Comparison of ENCODE assay signal across 25 mouse cellular contexts in genomic region chr4:107738776-107739175, GRCm38 (mm10). TPM values are rescaled to one million over a fixed set of nuclear protein-coding genes. Genes with fewer than 3 reads are reported as not detected.
DNase-seq lines count a peak whose midpoint lies in the region; ATAC-seq and TF ChIP-seq lines count a peak whose summit lies in the region.
"Had no signal": no experiment of that assay in that cellular context is flagged by ENCODE, and none has a peak within 500 bp of the region (broad histone marks: within the 10 kb centered on the region; RNA-seq: fewer than 3 reads in every experiment).

No protein-coding gene starts in this region.

- H3K36me3 ChIP-seq in hindbrain, embryonic 10.5 days: no peaks in the 10 kb centered on the region
- no peaks in the 10 kb centered on the region for H3K36me3 ChIP-seq in hindbrain, postnatal 0 days (ENCODE audit: insufficient read depth, low read length)
- H3K36me3 ChIP-seq: embryonic facial prominence, embryonic 15.5 days; heart, embryonic 12.5 days; limb, embryonic 12.5 days; liver, embryonic 15.5 days; neural tube, embryonic 15.5 days had no signal

- peak overlapping the region; percentile 46; the same call in 1 of the 2 replicates for H3K27ac ChIP-seq in hindbrain, embryonic 10.5 days
- no peak overlapping the region for H3K27ac ChIP-seq in hindbrain, postnatal 0 days
- H3K27ac ChIP-seq: embryonic facial prominence, embryonic 15.5 days; limb, embryonic 12.5 days; liver, embryonic 15.5 days; neural tube, embryonic 15.5 days had no signal

- H3K27me3 ChIP-seq in hindbrain, embryonic 10.5 days (ENCODE audit: insufficient read depth, poor library complexity, severe bottlenecking): peaks cover 47% of the 10 kb centered on the region
- H3K27me3 ChIP-seq in hindbrain, postnatal 0 days (ENCODE audit: insufficient read depth, low read length): no peaks in the 10 kb centered on the region; the same call in 1 of the 2 replicates
- H3K27me3 ChIP-seq: embryonic facial prominence, embryonic 15.5 days had no signal

- peaks cover 30% of the 10 kb centered on the region for H3K4me1 ChIP-seq in hindbrain, embryonic 10.5 days (replicated peaks)
- no peaks in the 10 kb centered on the region for H3K4me1 ChIP-seq in hindbrain, postnatal 0 days (ENCODE audit: insufficient read depth, low read length)
- H3K4me1 ChIP-seq: heart, embryonic 12.5 days; liver, embryonic 15.5 days had no signal

- H3K4me2 ChIP-seq in hindbrain, postnatal 0 days (ENCODE audit: low read depth, low read length): no peak overlapping the region
- H3K4me2 ChIP-seq: embryonic facial prominence, embryonic 15.5 days; heart, embryonic 12.5 days; limb, embryonic 12.5 days; liver, embryonic 15.5 days; neural tube, embryonic 15.5 days had no signal

- no peaks in the 10 kb centered on the region for H3K9me3 ChIP-seq in hindbrain, embryonic 10.5 days
- H3K9me3 ChIP-seq in hindbrain, postnatal 0 days (ENCODE audit: low read length): no peaks in the 10 kb centered on the region
- H3K9me3 ChIP-seq: embryonic facial prominence, embryonic 15.5 days; heart, embryonic 12.5 days; limb, embryonic 12.5 days; liver, embryonic 15.5 days; neural tube, embryonic 15.5 days had no signal

- H3K4me3 ChIP-seq in hindbrain, embryonic 10.5 days: no peak overlapping the region
- no peak overlapping the region for H3K4me3 ChIP-seq in hindbrain, postnatal 0 days (ENCODE audit: low read length)
- H3K4me3 ChIP-seq: embryonic facial prominence, embryonic 15.5 days; heart, embryonic 12.5 days; limb, embryonic 12.5 days; liver, embryonic 15.5 days; myocyte; neural tube, embryonic 15.5 days had no signal

- 87% methylated on average over 9 of the region's 9 CpGs for WGBS in hindbrain, embryonic 10.5 days
- WGBS in hindbrain, postnatal 0 days: 72% methylated on average over 9 of the region's 9 CpGs

- no peak for ATAC-seq in hindbrain, postnatal 0 days
- peak; percentile 17 for ATAC-seq in granulocyte monocyte progenitor cell, adult 5-6 weeks (replicated peaks; ENCODE audit: poor library complexity, severe bottlenecking)
- ATAC-seq in CD4-positive, CD25-positive, alpha-beta regulatory T cell, adult 4 months: no peak

- peak; percentile 11 for DNase-seq in cerebellum, adult 9-10 months
- DNase-seq in cerebellum, adult 8-10 months: no peak
- no peak for DNase-seq in hindbrain, embryonic 10.5 days (ENCODE audit: low spot score)
- DNase-seq in hindbrain, postnatal 0 days (ENCODE audit: low spot score): no peak
- DNase-seq in cerebellum, postnatal 14 days: peak; percentile 84 to 85
- DNase-seq in ovary, postnatal 36 days (ENCODE audit: low spot score): no peak
- DNase-seq: adrenal gland, postnatal 36 days; kidney, adult 11 months; midbrain, embryonic 14.5 days; right cerebral cortex, postnatal 14 days; thymus, postnatal 4 days had no signal

- TF ChIP-seq CTCF in hindbrain, postnatal 0 days (IDR thresholded peaks at IDR 0.05; ENCODE audit: low read depth): no peak

- H3K9ac ChIP-seq in hindbrain, postnatal 0 days (replicated peaks; ENCODE audit: low read length): no peak overlapping the region
- H3K9ac ChIP-seq: embryonic facial prominence, embryonic 15.5 days; heart, embryonic 12.5 days; limb, embryonic 12.5 days; liver, embryonic 15.5 days; neural tube, embryonic 15.5 days had no signal

RNA-seq across cellular contexts. Expression of gene Dmrtb1, which starts 54.7 kb away (rescaled TPM):
- 8.2 and 23.2 TPM in 2 replicates for polyA plus RNA-seq in hindbrain, embryonic 10.5 days (2016; fragmentation: Nextera tagmentation; extraction: Ambion mirVana)
- 4.5 and 8.1 TPM in 2 replicates for total RNA-seq in hindbrain, postnatal 0 days (2014; rRNA removed)
- 9.6 and 12.2 TPM in 2 replicates for polyA plus RNA-seq in hindbrain, postnatal 0 days (2015; fragmentation: Nextera tagmentation; extraction: Ambion mirVana)
- 1.7 TPM in 1 of 2 replicates, not detected in the other for total RNA-seq in granulocyte monocyte progenitor cell, adult 5-6 weeks (2014; fragmentation: Nextera tagmentation)
- total RNA-seq in granulocyte monocyte progenitor cell, adult 5-6 weeks (2017): 0.46 TPM in 1 of 2 replicates, not detected in the other
- polyA plus RNA-seq in CD4-positive, CD25-positive, alpha-beta regulatory T cell, adult 4 months (2017; shearing (Covaris generic)): not detected
- total RNA-seq: adrenal gland, postnatal 36 days; CH12.LX; gastrocnemius, adult 18-20 months; heart, postnatal 25 days had no signal
- polyA plus RNA-seq: kidney, embryonic 16.5 days; liver, embryonic 15.5 days; lung, embryonic 16.5 days; myocyte; stomach, embryonic 14.5 days had no signal

Comparison
In these comparisons a context has a peak if more than half of its experiments do, and no peak if none do; other contexts are left out.
1. DNase-seq: peak in cerebellum, adult 9-10 months (single experiment) and cerebellum, postnatal 14 days (2 of 2); none in cerebellum, adult 8-10 months (single experiment), hindbrain, embryonic 10.5 days (single experiment), hindbrain, postnatal 0 days (single experiment) and ovary, postnatal 36 days (single experiment).